Mouse (Mus musculus) forebrain, embryonic 16.5 days (tissue): ENCODE results near the gene Kdm8. TPM values are rescaled to one million over a fixed set of nuclear protein-coding genes. Genes with fewer than 3 reads are reported as not detected.
A peak's percentile ranks its signal among the peaks of the same experiment; 100 is the strongest.

Experiments
- ATAC-seq: fragments of 200-750 bp; cut with Nextera tagmentation; 2 replicates; pipeline ENCODE4 v1.8.0; 2017; ENCODE audit warnings: mild to moderate bottlenecking, moderate library complexity
- H3K27ac ChIP-seq: fragments of 300-500 bp; sonication (generic); 2 replicates; pipeline ENCODE4 v1.5.1; 2014; ENCODE audit warnings: low read length, control low read depth
- H3K27me3 ChIP-seq: fragments of 300-500 bp; sonication (generic); replicated peaks from 2 replicates; pipeline ENCODE4 v1.6.1; 2014; ENCODE audit warnings: low read length; ENCODE audit not compliant: control insufficient read depth, insufficient read depth
- H3K36me3 ChIP-seq: fragments of 300-500 bp; sonication (generic); 2 replicates; pipeline ENCODE4 v1.6.1; 2014; ENCODE audit not compliant: control insufficient read depth, insufficient read depth
- H3K4me1 ChIP-seq: fragments of 300-500 bp; sonication (generic); replicated peaks from 2 replicates; pipeline ENCODE4 v1.6.1; 2014; ENCODE audit warnings: low read length; ENCODE audit not compliant: control insufficient read depth, insufficient read depth
- H3K4me2 ChIP-seq: fragments of 300-500 bp; sonication (generic); 2 replicates; pipeline ENCODE4 v1.6.1; 2014; ENCODE audit warnings: mild to moderate bottlenecking, low read length, control low read depth
- H3K4me3 ChIP-seq: fragments of 300-500 bp; sonication (generic); replicated peaks from 2 replicates; pipeline ENCODE4 v1.5.1; 2014; ENCODE audit warnings: mild to moderate bottlenecking, low read length, control low read depth
- H3K9ac ChIP-seq: fragments of 300-500 bp; sonication (generic); replicated peaks from 2 replicates; pipeline ENCODE4 v1.6.1; 2014; ENCODE audit warnings: low read depth, low read length, control low read depth
- H3K9me3 ChIP-seq: fragments of 300-500 bp; sonication (generic); 2 replicates; pipeline ENCODE4 v1.6.1; 2016; ENCODE audit warnings: low read length; ENCODE audit not compliant: control insufficient read depth
- WGBS: fragments of 180-500 bp; shearing (Covaris S2); extraction: QIAGEN DNeasy Blood & Tissue Kit; methylation state at CpG from one replicate; pipeline ENCODE4 v1.1.7; 2014; 5-methylcytosine and 5-hydroxymethylcytosine counted together
- polyA plus RNA-seq: library from polyadenylated mRNA; unstranded; fragments of >200 nt; fragmentation: Nextera tagmentation; extraction: Ambion mirVana; gene quantifications from 2 replicates; pipeline ENCODE4 v1.2.1, GENCODE M21; 2015

The Kdm8 gene
- polyA plus RNA-seq = 4.5 and 4.8 TPM in 2 replicates

DNA sequence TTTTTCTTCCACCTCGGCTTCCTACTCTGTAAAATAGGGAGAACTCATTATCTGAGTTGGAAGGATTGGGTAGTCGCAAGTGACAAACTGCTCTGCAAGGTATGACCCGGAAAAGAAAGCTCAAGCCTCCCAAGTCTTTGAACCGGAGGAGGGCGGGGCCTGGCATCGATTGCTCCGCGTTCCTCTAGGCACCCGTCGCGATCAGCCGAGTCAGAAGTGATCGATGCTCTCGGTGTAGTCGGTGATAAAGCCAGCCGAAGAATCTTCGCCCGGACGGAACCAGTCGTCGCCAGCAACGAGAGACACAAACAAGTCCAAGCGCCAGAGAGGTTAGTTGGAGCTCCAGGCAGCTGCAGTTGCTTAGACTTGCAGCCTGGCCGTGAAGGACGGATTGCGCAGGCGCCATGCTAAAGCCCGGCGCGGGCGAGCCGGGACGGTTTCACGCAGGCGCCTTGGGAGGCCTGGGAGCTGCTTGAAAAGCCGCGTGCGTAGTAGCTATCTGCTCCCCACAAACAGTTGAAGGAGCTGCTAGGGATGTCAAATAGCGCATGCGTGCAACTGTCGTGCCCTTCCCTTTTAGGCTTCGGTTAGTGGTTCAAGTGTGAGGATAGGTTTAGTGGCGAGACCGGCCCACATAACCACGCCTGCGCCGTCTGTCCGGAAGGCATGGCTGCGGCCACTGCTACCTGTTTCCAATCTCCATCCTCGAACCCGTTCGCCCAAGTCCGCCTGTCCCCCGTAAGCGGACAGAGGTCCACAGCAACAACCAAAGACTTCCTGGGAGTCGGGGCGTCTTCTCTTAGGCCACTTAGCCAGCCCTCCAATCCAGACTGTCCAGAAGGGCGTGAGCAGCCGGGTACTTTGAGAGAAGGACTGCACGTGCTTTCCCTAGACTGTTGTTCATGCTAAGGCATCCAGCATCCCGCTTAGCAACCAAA, at the start of gene Kdm8:
Gene Kdm8, plus strand, starts transcription at position 213 of the 938 bp plus-strand sequence.
- 2% methylated on average over 61 of the region's 61 CpGs for WGBS
- peak within 1 kb of the TSS; percentile 55 for H3K4me3 ChIP-seq
- peak within 1 kb of the TSS; percentile 89 for H3K4me2 ChIP-seq
- no peaks in the 10 kb centered on the region for H3K36me3 ChIP-seq
- no peaks in the 10 kb centered on the region for H3K27me3 ChIP-seq
- peak; percentile 98 for ATAC-seq
- no peaks in the 10 kb centered on the region for H3K9me3 ChIP-seq
- H3K4me1 ChIP-seq = peaks cover 13% of the 10 kb centered on the region
- H3K9ac ChIP-seq = peak within 1 kb of the TSS; percentile 71
- peak within 1 kb of the TSS; percentile 93 for H3K27ac ChIP-seq

- Histone ChIP-seq H3K27me3 (peaks cover 4% of the 10 kb centered on the region; the same call in 1 of the 2 replicates), H3K9me3 (no peaks in the 10 kb centered on the region), H3K27ac (no peak overlapping the region), H3K9ac (no peak overlapping the region), H3K4me3 (no peak overlapping the region), H3K36me3 (no peaks in the 10 kb centered on the region), H3K4me1 (0 out of 2 replicates have a peak, but pooled peaks cover 1% of the 10 kb centered on the region), H3K4me2 (no peak overlapping the region)
- no peak for ATAC-seq
- 79% methylated on average over 8 of the region's 8 CpGs for WGBS
Measured at GRCm38 (mm10) chr7:125398116-125398515, 46.4 kb upstream of the Kdm8 start.

GRCm38 (mm10) chr7:125398687-125399086, 45.8 kb upstream of the Kdm8 start:
- no peak overlapping the region for H3K27ac ChIP-seq
- ATAC-seq = no peak
- H3K27me3 ChIP-seq = peaks cover 4% of the 10 kb centered on the region; the same call in 1 of the 2 replicates
- H3K9ac ChIP-seq = no peak overlapping the region
- no peaks in the 10 kb centered on the region for H3K9me3 ChIP-seq
- no peak overlapping the region for H3K4me3 ChIP-seq
- WGBS = 65% methylated on average over 6 of the region's 6 CpGs
- no peaks in the 10 kb centered on the region for H3K36me3 ChIP-seq
- no peaks in the 10 kb centered on the region for H3K4me1 ChIP-seq
- H3K4me2 ChIP-seq = no peak overlapping the region

DNA sequence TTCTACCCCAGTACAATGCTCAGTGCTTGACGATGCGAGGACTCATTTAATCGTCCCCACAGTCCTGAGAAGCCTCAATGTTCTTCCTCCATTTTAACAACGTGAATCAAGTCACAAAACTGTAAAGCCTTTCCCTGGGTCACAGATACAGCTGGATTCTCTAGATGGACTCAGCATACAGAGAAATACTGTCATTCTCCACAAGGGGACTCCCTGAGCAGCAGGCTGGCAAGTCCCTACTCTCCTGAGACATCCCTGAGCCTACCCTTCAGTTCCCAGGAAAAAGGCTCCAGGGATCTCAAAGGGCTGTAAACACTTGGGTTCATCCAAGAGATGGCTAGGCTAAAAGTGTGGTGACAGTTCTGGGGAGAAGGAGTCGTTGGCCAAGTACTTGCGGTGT, 37.3 kb upstream of the Kdm8 start:
- Histone ChIP-seq H3K4me1 (no peaks in the 10 kb centered on the region), H3K36me3 (no peaks in the 10 kb centered on the region), H3K4me2 (no peak overlapping the region), H3K9ac (no peak overlapping the region), H3K27me3 (no peaks in the 10 kb centered on the region), H3K9me3 (no peaks in the 10 kb centered on the region), H3K27ac (no peak overlapping the region), H3K4me3 (no peak overlapping the region)
- WGBS = 81% methylated on average over 6 of the region's 6 CpGs
- no peak for ATAC-seq

- Histone ChIP-seq H3K4me2 (no peak overlapping the region), H3K4me3 (no peak overlapping the region), H3K9me3 (no peaks in the 10 kb centered on the region), H3K36me3 (no peaks in the 10 kb centered on the region), H3K27ac (no peak overlapping the region), H3K4me1 (no peaks in the 10 kb centered on the region), H3K9ac (no peak overlapping the region), H3K27me3 (no peaks in the 10 kb centered on the region)
- no peak for ATAC-seq
- WGBS = 97% methylated on average over 1 of the region's 1 CpGs
Measured at GRCm38 (mm10) chr7:125415087-125415486, 29.4 kb upstream of the Kdm8 start.

DNA sequence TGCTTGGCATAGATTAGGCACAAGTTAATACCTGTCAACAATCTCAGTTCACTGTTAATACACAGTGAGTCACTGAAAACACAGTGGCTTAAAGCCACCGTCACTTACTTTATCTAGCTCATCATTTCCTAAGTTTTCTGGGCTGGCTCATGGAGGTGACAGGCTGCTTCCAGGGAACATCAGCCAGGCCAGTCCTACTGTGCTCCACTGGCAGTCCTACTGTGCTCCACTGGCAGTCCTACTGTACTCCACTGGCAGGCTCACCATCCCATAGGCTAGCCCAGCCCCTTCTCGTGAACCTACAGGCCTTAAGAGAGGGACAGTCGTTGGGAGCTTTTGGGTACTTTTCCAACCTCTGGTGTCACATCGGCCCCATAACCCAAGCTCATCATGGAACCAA, 28.7 kb upstream of the Kdm8 start:
- H3K4me2 ChIP-seq = no peak overlapping the region
- 89% methylated on average over 4 of the region's 4 CpGs for WGBS
- no peaks in the 10 kb centered on the region for H3K9me3 ChIP-seq
- H3K9ac ChIP-seq = no peak overlapping the region
- H3K36me3 ChIP-seq = no peaks in the 10 kb centered on the region
- H3K27me3 ChIP-seq = no peaks in the 10 kb centered on the region
- H3K4me3 ChIP-seq = no peak overlapping the region
- H3K27ac ChIP-seq = no peak overlapping the region
- no peak for ATAC-seq
- no peaks in the 10 kb centered on the region for H3K4me1 ChIP-seq

- H3K27me3 ChIP-seq = no peaks in the 10 kb centered on the region
- no peaks in the 10 kb centered on the region for H3K4me1 ChIP-seq
- H3K27ac ChIP-seq = no peak overlapping the region
- 77% methylated on average over 5 of the region's 5 CpGs for WGBS
- no peaks in the 10 kb centered on the region for H3K36me3 ChIP-seq
- H3K4me3 ChIP-seq = no peak overlapping the region
- no peak overlapping the region for H3K4me2 ChIP-seq
- H3K9me3 ChIP-seq = no peaks in the 10 kb centered on the region
- no peak overlapping the region for H3K9ac ChIP-seq
- no peak for ATAC-seq
Measured at GRCm38 (mm10) chr7:125416762-125417161, 27.7 kb upstream of the Kdm8 start.

GRCm38 (mm10) chr7:125418413-125418812, 26.1 kb upstream of the Kdm8 start:
- Histone ChIP-seq H3K4me3 (no peak overlapping the region), H3K4me2 (no peak overlapping the region), H3K4me1 (no peaks in the 10 kb centered on the region), H3K27ac (no peak overlapping the region), H3K9me3 (no peaks in the 10 kb centered on the region), H3K9ac (no peak overlapping the region), H3K27me3 (no peaks in the 10 kb centered on the region), H3K36me3 (no peaks in the 10 kb centered on the region)
- no peak for ATAC-seq
- WGBS = 25% methylated on average over 3 of the region's 3 CpGs

GRCm38 (mm10) chr7:125420190-125420589, 24.3 kb upstream of the Kdm8 start:
- no peak overlapping the region for H3K27ac ChIP-seq
- no peaks in the 10 kb centered on the region for H3K4me1 ChIP-seq
- no peak overlapping the region for H3K9ac ChIP-seq
- no peak for ATAC-seq
- no peak overlapping the region for H3K4me2 ChIP-seq
- WGBS = 74% methylated on average over 2 of the region's 2 CpGs
- no peaks in the 10 kb centered on the region for H3K9me3 ChIP-seq
- H3K27me3 ChIP-seq = no peaks in the 10 kb centered on the region
- H3K36me3 ChIP-seq = no peaks in the 10 kb centered on the region
- H3K4me3 ChIP-seq = no peak overlapping the region
